Mouse (Mus musculus): ENCODE results near the gene Large1.
"Not testable (repeated sequence)": the region's sequence is repeated elsewhere in the genome, so short reads cannot be mapped to it uniquely, and the experiment has no call there.

DNA sequence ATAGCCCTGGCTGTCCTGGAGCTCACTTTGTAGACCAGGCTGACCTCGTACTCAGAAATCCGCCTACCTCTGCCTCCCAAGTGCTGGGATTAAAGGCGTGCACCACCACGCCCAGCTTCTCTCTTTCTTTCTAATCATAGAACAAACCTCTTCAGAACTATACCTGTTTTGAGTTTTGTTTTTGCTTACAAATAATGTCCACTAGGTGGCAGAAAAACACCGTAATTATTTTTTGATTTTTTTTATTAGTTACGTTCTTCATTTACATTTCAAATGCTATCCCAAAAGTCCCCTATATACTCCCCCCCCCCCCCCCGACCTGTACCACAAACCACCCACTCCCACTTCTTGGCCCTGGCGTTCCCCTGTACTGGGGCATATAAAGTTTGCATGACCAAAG is 411.9 kb downstream of the Large1 start:
- not testable (repeated sequence) for TF ChIP-seq MAFK (IDR thresholded peaks at IDR 0.05; ENCODE audit: insufficient read depth, low read depth, low read length); HCFC1 (IDR thresholded peaks at IDR 0.05; ENCODE audit: borderline replicate concordance, insufficient read depth, low read length); CHD2 (IDR thresholded peaks at IDR 0.05; ENCODE audit: low read depth, low read length)
